Mouse (Mus musculus) testis, postnatal 10 days (tissue): ENCODE data around the gene Sept1.
A peak's percentile ranks its signal among the peaks of the same experiment; 100 is the strongest.
"Not testable (repeated sequence)": the region's sequence is repeated elsewhere in the genome, so short reads cannot be mapped to it uniquely, and the experiment has no call there.

Experiments
- DNase-seq: peaks from one replicate; pipeline ENCODE4 v3.0.0; 2021; ENCODE audit warnings: low spot score

Gene Sept1

GRCm38 (mm10) chr7:127253821-127254769 lies 21.2 kb upstream of the Sept1 start:
- peak; percentile 97 for DNase-seq

GRCm38 (mm10) chr7:127253341-127253740 lies 20.4 kb upstream of the Sept1 start:
- DNase-seq = no peak

DNA sequence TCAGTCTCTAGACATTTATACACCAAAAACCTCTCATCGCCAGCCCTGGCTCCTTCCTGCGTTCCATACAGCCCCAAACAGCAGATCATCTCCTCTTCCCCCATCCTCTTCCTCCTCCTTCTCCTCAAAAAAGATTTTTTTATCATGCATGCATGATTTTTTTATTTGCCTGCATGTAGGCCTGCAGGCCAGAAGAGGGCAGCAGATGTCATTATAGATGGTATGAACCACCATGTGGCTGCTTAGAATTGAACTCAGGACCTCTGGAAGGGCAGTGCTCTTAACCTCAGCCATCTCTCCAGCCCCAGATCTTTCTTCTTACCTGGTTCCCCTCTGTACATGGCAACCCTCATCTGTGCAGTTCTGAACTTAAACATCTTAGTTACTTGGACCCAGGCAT lies 19.5 kb upstream of the Sept1 start:
- no peak for DNase-seq

GRCm38 (mm10) chr7:127250511-127250910 lies 17.6 kb upstream of the Sept1 start:
- DNase-seq = not testable (repeated sequence)

DNA sequence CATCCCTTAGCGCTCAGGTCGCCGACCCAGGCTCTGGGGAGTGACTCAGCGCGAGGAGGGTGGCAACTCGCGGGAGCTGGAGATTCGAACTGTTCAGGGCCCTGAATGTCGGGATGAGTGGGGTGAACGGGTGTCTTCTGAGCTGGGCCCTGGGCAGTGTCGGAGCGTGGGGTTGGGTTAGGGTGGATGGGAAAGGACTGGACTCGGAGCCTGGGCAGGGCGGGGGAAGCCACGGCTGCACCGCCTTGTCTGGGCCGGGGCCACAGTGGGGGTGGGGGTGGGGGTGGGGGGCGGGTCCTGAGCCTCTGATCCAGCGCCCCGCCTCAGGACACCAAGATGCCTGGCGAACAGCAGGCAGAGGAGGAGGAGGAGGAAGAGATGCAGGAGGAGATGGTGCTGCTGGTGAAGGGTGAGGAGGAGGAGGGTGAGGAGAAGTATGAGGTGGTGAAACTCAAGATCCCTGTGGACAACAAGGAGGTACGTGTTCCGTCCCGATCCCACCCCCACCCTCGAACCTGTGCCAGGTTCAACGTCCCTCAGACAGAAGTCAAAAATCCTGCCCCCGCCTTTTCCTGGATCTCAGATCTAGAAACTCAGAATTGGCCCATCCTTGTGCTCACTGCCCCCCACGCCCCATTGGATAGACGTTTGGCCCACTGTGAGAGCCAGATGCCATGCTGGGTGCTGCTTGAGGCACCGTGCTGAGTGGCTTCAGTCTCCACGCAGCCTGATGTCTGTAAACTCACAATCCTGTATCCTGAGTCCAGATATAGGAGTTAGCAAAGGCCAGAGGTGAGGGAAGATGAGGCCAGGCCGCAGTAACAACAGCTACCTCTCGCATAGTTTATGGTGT lies 12.0 kb upstream of the Sept1 start:
- DNase-seq = no peak

DNA sequence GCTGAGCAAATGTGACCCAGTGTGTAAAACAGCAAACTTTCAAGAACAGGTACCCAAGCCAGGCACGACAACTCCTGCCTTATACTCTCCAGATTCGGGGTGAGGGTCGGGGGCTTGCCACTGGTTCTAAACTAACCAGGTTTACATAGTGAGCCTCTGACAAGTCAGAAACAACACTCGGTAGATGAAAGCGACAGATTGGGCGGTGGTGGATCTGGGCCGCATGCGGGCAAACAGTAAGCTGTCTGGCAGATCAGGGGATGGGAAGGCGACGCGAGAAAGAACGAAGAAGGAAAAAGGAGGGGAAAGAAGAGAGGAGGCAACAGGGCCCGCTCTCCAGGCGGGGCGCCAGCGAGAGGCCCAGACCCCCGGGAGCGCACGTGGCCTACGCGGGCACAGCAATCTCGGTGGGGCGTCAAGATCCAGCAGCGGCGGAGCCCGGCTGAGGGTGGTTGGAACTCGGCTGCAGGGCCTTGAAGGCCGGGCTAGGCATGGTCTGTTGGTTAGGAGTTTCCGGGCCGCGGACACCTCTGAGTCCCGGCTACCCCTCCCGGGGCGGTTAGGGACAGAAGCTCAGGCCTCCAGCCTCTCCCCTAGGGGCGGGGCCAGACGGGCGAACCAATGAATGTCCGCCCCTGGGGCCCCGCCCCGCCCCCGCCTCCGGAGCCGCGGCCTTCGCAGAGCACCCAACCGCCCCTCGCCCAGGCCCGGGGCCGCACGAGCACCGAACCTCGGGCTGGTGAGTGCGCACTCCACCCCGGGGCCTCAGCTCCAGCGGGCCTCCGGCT lies 11.1 kb upstream of the Sept1 start, which contains the start of gene Zfp771:
Gene Zfp771 (plus strand): TSS at position 405 of the 788 bp plus-strand sequence.
- DNase-seq = peak; percentile 99

GRCm38 (mm10) chr7:127243361-127243867 lies 10.5 kb upstream of the Sept1 start:
- no peak for DNase-seq

GRCm38 (mm10) chr7:127234777-127235176 lies 1.8 kb upstream of the Sept1 start:
- DNase-seq = no peak

- DNase-seq = no peak
Observed at GRCm38 (mm10) chr7:127233765-127234164, 835 bp upstream of the Sept1 start.

- no peak for DNase-seq
Observed at GRCm38 (mm10) chr7:127233368-127233749, 429 bp upstream of the Sept1 start.

DNA sequence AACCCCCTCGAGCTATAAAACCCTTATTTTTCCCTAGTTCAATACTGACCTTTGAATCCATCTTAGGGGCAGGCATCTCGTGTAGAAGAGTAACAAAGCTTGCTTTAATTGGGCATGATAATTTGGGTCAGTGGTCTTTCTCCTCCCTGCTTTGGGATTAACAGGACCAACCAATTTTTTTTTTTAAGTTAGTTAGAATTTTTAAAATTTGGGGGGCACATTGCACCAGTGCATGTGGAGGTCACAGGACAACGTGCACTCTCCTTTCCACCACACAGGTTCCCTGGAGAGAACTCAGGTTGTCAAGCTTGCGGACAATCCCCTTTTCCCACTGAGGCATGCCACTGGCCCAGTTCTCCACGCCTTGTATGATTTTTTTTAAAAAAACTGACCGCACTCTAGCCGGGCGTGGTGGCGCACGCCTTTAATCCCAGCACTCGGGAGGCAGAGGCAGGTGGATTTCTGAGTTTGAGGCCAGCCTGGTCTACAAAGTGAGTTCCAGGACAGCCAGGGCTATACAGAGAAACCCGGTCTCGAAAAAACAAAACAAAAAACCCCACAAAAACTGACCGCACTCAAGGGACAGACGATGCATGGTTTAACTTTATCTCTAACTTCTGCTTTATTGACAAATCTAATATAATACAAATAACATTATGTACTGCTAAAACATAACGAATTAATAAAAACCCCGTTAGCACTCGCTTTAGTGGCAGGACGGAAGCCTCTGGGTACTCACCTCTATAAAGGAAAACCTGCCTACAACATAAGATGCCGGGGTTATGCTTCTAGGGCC lies 906 bp downstream of the Sept1 start:
- DNase-seq = no peak

- DNase-seq = no peak
Observed at GRCm38 (mm10) chr7:127231376-127231775, 1.6 kb downstream of the Sept1 start.

GRCm38 (mm10) chr7:127228615-127229303 lies 4.2 kb downstream of the Sept1 start:
- DNase-seq = peak; percentile 90

DNA sequence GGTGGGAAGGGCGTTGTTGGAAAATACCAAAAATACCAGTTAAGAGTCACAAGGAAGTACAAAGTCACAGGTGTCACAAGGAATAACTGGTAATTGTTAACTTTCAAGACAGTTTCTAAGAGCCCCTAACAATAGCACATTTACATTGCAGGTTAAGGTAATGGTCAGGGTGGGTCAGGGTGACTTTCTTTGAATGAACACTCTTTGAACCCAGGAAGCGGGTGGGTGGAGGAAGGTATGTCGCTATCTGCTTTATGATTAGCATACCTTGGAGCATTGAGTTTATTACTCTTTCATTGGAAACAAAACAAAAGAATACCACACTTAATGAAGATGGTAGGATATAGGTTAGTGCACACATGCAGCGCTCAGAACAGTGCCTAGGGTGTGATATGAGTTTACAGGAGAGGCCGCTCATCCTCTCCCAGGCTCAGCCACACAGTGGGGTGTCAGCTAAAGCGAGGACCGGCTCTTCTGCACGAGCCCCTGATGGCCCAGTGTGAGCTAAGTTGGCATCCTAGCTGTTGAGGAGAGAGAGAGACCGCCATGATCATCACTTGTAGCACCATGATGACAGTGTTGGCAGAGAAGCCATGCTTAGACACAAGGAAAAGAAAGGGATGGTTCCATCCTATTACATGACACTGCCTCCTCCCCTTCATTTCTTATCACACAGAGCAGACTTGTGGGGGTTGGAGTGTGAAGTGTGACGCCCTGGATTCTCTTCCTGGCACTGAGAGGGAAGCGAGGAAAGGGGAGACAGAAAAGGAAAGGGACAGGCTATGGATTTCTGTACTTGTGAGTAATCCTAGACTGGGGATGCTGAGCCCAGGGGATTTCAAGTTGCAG lies 7.6 kb downstream of the Sept1 start:
- DNase-seq = no peak

DNA sequence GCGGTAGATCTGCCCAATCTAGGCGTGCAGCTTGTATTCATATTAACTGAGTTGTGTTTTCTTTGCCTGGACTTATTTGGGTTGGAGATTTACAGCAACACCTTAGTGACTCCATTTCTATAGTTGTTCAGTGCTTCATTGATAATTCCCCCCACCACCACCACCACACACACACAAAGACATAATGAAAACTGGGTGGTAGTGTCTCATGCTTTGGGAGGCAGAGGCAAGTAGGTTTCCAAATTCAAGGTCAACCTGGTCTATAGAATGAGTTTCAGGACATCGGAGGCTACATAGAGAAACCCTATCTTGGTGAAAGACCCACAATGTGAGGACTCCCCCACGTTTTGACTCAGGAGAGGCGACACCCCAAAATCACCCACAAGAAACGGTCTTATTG lies 8.3 kb downstream of the Sept1 start:
- no peak for DNase-seq

- DNase-seq = no peak
Observed at GRCm38 (mm10) chr7:127223515-127224478, 9.1 kb downstream of the Sept1 start.

DNA sequence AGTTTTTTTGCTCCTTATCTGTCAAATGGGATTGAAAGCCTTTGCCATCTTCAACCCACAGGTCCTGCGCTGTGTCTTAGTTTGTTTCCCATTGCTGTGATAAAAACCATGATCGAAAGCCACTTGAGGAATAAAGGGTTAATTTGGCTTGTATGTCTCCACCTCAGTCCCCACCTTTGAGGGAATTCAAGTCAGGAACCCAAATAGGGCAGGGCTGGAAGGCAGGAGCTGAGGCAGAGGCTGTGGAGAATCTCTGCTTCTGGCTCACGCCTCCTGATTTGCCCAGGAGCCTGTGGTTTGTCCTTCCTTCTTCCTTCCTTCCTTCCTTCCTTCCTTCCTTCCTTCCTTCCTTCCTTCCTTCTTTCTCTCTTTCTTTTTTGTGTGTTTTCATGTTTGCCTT lies 9.8 kb downstream of the Sept1 start:
- DNase-seq = no peak

DNA sequence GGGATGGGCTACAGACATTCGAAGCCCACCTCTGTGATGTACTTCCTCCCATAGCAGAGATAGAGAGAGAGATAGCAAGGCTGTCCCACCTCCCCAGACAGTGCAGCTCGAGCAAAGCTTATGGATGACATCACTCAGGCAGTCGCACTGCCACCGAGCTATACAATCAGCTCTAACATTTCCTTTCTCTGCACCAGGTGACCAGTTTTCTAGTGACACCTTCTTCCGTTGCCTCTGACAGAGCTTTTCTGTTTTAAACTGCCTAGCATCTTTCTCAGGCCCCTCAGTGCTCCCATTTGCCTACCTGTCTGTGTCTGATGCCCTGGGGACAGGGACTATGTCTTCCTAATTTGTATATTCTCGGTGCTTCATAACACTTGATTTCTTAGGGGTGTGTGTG lies 12.5 kb downstream of the Sept1 start:
- DNase-seq = no peak
